Mouse (Mus musculus): ENCODE measurements around the gene Lcmt2. TPM values are rescaled to one million over a fixed set of nuclear protein-coding genes. Genes with fewer than 3 reads are reported as not detected.

Gene Lcmt2
- 1 to 10 TPM; 6.9 to 7.6 TPM for total RNA-seq (2021)
- long read RNA-seq, experiment 1, transcript Lcmt2-202 (1 exons, 3,056 nt), result major isoform, 11 of 11 reads
- long read RNA-seq, experiment 1, partial matches to known transcripts, result 0 of 11 reads
- long read RNA-seq, experiment 1, other reads (novel, unspliced or antisense), result 0 of 11 reads
- long read RNA-seq, experiment 2, transcript Lcmt2-202 (1 exons, 3,056 nt), result major isoform, 7 of 8 reads
- long read RNA-seq, experiment 2, partial matches to known transcripts, result 0 of 8 reads
- long read RNA-seq, experiment 2, other reads (novel, unspliced or antisense), result 1 of 8 reads

DNA sequence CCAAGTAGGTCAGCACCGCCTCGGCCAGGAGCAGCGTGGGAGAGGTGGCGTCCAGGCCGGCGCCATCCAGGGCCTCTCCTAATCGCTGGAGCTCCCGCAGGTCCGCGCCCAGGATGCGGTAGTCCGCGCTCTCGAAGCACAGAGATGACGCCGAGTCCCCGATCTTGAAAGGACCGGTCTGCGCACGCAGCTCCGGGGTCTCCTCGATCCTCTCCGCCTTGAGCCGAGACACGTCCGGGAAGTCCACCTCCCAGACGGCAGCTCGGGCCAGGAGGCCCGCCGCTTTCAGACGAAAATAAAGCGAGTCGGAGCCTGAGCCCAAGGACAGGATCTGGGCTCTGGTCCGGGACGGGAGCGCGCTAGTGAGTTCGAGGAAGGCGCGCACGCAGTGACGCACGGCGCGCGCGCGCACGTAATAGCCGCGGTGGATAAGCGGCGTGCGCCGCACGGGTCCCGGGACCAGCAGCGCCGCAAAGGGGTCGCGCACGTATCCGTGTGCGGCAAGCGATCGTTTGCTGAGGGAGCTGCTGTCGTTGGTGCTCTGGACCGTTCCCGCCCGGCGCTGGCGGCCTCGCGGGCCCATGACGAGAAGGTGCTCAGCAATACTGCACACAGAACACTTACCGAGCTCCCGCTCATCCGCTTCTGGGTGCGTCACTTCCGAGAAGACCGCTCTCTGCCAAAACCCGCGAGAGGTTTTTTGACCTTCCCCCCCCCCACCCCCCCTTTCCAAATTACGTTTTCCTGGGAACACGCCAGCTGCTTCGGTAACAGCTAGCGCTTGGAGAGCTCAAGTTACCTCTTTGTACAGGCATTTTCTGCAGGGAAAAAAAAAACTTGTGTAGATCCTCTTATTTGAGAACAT, at the start of gene Lcmt2, which contains the start of gene Adal:
Gene Lcmt2, minus strand, starts transcription at position 636 of the 865 bp plus-strand sequence.
Gene Adal, plus strand, starts transcription at position 411 of the 865 bp plus-strand sequence.
- DNase-seq (ENCODE audit: low spot score in 2 of 2), result peak; percentile 86 to 95

GRCm38 (mm10) chr2:121188530-121188929, 48.1 kb upstream of the Lcmt2 start:
- no peak for DNase-seq (ENCODE audit: low spot score in 2 of 2)

DNA sequence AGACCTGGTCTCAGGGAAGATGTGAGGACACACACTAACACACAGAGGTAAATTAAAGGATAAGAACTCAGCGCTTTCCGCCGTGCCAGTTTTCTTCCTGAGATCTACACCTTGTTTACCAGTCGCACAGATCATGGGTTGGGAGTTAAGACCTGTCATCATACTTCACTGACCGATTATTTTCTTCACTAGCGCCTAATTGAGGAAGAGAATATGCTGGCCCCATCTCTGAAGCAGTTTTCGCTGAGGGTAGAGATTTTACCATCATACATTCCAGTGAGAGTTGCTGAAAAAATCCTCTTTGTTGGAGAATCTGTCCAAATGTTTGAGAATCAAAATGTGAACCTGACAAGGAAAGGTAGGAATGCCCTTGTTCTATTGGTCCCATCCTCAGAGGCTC, 43.7 kb upstream of the Lcmt2 start:
- no peak for DNase-seq (ENCODE audit: low spot score in 2 of 2)

GRCm38 (mm10) chr2:121183431-121183830, 43.0 kb upstream of the Lcmt2 start:
- no peak for DNase-seq (ENCODE audit: low spot score in 2 of 2)

DNA sequence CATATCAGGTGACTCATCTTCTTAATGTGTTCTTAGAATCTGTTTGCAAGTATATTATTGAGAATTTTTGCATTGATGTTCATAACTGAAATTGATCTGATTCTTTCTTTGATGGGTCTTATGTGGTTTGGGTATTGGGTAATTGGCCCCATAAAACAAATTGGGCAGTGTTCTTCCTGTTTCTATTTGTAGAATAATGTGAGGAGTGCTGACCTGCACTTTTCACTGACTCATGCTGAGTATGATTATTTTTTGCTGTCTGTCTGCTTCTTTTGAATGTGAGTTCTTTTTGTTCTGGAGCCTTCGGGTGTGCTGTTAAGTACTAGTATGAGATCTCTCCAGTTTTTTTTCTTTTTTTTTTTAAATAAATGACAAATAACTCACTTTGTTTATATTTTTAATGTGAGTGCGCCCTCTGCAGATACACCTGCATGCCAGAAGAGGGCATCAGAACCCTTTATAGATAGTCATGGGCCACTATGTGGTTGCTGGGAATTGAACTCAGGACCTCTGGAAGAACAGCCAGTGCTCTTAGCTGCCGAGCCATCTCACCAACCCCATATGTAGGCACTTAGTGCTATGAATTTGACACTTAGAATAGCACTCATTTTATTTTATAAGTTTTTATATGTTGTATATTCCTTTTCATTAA, 38.5 kb upstream of the Lcmt2 start:
- no peak for DNase-seq (ENCODE audit: low spot score in 2 of 2)

DNA sequence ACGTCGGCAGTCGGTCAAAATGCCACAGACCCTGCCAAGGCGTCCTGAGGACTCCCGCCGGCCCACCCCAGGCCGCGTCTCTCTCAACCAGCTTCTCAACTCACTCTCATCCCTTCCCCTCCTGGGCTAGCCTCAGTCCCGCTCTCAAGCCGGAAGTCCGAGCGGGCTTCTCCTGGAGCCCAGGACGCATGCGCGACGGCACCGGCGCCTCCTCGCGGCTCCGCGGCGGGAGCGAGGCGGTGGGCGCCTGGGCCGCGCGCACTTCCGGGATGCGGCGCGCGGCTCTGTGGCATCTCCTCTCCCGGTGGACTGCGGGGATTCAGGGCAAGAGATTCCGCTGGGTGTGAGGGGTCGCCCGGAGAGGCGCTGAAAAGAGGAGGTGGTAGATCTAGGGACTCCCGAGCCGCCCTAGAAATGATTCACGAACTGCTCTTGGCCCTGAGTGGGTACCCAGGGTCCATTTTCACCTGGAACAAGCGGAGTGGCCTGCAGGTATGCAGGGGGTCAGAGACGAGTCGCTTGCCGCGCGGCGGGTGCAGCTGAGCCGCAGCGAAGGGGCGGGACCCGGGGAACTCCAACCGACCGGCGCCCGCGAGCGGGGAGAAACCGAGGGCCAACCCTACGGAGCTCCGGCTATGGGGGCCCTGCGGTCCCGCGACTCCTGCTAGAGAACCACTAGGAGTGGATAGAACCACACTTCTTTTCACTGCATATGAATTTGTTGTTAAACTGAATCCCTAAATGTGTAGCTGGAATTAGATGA, 30.7 kb upstream of the Lcmt2 start, which contains the start of gene Zscan29:
Gene Zscan29, minus strand, starts transcription at position 146 of the 763 bp plus-strand sequence.
- DNase-seq (ENCODE audit: low spot score in 2 of 2), result peak; percentile 86 to 89

DNA sequence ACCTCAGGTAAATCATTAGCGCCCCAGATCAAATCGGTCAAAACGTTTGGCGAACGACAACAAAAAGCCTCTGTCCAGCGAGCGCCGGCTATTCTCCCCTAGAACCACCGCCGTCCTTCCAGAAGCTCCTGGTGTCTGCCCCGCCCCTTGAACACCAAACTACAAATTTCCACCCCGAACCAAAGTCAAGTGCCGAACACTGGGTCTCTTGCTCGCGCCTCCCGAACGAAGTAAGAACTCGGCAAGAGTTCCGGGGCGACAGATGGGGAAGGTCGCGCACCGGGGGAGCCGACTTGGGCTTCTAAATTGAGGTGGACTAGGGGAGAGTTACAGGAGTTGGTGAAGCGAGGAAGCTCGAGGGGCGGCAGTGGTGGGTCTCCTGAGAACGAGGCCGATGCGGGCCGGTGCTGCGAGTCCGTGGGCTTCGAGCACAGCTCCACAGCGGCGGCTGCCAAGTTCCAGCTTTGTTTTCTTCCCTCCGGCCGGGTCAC, 30.1 kb upstream of the Lcmt2 start, which contains the start of gene Tubgcp4:
Gene Tubgcp4, plus strand, starts transcription at position 174 of the 491 bp plus-strand sequence.
- DNase-seq (ENCODE audit: low spot score in 2 of 2), result no peak

GRCm38 (mm10) chr2:121169902-121170301, 29.4 kb upstream of the Lcmt2 start:
- peak in 1 of 2 experiments; percentile 12 for DNase-seq (ENCODE audit: low spot score in 2 of 2)

DNA sequence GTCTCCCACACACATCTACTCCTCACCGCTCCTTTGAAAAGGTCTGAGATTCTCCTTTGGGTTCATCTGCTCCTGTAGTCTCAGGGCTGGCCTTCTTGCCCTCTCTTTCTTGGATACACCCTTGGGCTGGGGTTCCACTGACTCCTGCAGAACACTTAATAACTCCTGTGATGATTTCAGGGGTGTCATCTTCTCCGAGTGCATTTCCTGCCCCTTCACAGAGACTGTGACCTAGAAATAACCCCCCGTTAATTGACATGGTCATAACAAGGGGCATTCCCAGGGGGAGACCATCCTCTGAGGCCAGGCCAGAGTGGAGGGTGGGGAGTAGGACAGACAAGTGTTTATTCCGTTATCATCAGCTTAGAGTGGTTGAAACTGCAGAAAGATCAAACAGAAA, 28.7 kb upstream of the Lcmt2 start:
- DNase-seq (ENCODE audit: low spot score in 2 of 2), result no peak

DNA sequence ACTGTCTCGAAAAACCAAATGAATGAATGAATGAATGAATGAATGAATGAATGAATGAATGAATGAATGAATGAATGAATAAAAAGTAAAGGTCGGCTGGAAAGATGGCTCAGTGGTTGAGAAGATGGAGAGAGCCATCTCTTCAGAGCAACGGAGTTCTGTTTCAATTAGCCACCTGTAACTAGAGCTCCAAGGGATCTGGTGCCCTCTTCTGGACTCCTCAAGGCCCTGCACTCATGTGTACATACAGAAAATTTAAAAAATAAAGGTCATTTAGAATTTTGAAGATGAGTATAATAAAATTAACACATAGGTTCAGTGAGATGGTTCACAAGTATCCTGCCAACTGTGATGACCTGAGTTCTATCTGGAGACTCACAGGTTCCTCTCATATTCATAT, 12.6 kb upstream of the Lcmt2 start:
- DNase-seq (ENCODE audit: low spot score in 2 of 2), result no peak

- DNase-seq (ENCODE audit: low spot score in 2 of 2), result no peak
Observed at GRCm38 (mm10) chr2:121149679-121150078, 9.2 kb upstream of the Lcmt2 start.

DNA sequence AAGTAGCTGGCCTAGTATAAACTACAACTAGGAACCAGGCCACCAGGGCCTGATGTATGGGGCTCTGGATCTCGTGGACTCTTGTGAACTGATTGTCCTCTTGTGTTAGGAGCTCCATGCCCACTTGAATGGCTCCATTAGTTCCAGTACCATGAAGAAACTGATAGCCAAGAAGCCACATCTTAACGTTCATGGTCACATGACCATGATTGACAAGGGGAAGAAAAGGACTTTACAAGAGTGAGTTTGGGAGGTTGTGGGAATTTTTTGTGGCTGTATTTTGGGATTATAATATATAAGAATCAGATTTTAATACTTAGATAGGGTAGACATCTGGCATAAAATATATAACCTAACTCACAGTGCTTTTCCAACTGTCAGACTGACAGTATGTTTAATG, 2.0 kb upstream of the Lcmt2 start:
- no peak for DNase-seq (ENCODE audit: low spot score in 2 of 2)

DNA sequence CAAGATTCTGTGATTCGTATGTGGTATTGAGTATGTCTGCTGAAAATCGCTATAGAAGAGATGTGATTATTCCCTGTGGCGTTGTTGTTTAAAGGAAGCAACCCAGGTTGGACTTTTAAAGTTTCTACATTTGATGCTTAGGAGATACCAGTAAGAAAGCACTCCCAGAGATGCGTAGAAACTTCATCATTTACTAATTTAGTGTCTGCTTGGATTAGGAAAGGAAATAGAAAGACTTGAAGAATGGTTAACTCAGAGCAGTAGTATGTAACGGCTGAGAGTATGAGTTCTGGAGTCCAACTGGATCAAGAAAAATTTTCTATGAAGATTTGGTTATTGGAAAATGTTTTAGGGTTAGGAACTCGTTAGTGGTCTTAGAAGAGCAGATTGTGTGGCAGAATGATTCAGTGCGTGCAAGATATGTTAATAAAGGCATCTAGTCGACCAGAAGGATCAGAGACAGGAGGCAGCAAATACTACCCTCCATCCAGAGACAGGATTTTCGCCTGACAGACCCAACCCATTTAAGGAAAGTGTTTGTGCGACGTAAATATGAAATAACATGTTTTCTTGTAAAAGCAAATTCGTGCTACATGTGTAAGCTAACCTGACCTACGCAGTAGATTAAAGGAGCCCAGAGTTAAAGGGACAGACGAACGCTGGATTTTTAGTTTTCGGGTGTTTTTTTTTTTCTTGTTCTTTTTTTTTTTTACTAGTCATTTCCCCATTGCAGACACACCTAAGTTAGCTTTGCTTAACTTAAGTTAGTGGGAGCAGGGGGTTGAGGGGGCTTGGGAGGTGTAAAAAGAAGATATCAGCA, 973 bp upstream of the Lcmt2 start:
- no peak for DNase-seq (ENCODE audit: low spot score in 2 of 2)

- DNase-seq (ENCODE audit: low spot score in 2 of 2), result no peak
Observed at GRCm38 (mm10) chr2:121139266-121140017, 1.0 kb downstream of the Lcmt2 start.

DNA sequence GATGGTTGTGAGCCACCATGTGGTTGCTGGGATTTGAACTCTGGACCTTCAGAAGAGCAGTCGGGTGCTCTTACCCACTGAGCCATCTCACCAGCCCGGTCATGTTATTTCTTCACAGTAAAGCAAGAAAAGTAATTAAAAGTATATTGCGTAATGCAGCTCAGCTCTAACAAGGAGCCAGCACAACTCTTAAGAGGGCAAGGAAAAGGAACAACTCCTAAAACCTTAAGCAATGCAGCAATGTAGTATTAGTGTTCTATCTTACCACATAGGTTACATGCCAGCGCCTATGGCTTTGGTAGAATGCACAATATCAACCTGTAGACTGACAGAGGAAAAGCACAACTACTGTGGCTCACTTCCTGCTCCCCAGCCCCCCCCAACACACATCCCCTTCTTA, 3.1 kb downstream of the Lcmt2 start:
- no peak for DNase-seq (ENCODE audit: low spot score in 2 of 2)

DNA sequence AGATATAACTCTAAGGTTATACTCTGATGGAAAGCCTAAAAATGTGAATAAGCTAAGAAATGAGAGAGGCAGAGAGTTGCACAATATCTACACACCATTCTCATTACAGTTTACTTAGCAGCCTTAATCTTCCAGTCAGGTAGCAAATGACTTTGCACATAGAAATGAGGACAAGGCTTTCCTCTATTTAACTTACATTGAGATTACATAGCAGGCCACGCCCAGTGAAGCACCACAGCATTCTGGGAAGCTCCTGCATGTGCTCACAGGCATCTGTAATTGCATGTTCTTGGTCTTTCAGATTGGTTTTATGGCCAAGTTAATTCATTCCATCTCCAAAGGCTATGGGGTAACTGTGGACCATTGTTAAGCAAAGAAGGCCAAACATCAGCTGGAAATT, 7.6 kb downstream of the Lcmt2 start:
- DNase-seq (ENCODE audit: low spot score in 2 of 2), result no peak

GRCm38 (mm10) chr2:121128865-121129620, 11.4 kb downstream of the Lcmt2 start:
- DNase-seq (ENCODE audit: low spot score in 2 of 2), result no peak

GRCm38 (mm10) chr2:121127536-121127935, 12.9 kb downstream of the Lcmt2 start:
- DNase-seq (ENCODE audit: low spot score in 2 of 2), result no peak

Data from left cerebral cortex, adult 18-20 months (tissue).